Mouse (Mus musculus): ENCODE measurements around the gene Stx1a. TPM values are rescaled to one million over a fixed set of nuclear protein-coding genes. Genes with fewer than 3 reads are reported as not detected.

Gene Stx1a
- polyA plus RNA-seq (2017; shearing (Covaris generic)) = 4.2 TPM

DNA sequence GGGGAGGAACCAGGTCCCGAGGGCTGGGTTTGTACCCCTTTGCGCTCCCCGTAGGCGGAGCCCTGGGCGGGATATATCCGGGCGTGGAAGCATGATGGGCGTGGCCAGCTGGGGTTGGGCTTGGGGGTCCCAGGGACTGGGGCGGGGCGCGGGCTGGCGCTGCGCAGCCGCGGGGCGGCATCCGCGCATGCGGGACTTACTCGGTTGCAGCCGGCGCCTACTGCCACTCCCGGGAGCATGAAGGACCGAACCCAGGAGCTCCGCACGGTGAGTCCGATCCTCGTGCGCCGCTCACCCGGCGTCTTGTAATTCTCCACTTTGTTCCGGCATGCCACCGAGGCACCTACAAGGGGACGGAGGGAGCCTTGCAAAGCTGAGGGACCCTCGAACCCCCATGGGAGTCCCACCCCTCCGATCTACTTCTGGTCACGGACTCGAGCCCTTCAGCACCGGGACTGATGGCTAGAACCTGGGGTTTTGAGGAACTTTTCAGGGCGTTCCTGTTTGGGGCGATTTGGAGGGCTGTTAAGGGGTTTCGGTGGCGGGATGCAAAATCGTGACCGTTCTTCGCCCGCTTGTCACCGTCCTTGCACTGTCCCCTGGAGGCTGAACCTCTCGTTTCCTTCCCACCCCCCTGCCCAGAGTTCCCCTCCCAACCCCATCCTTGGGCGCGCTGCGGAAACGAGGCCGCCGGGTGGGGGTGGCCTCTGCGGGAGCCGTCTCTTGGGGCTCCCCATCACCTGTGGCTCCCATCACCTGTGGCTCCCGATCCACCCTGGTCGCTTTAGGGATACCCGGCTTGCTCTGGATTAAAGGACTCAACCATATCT is at the start of gene Stx1a:
Stx1a (plus strand) TSS at position 139 of the 830 bp plus-strand sequence.

DNA sequence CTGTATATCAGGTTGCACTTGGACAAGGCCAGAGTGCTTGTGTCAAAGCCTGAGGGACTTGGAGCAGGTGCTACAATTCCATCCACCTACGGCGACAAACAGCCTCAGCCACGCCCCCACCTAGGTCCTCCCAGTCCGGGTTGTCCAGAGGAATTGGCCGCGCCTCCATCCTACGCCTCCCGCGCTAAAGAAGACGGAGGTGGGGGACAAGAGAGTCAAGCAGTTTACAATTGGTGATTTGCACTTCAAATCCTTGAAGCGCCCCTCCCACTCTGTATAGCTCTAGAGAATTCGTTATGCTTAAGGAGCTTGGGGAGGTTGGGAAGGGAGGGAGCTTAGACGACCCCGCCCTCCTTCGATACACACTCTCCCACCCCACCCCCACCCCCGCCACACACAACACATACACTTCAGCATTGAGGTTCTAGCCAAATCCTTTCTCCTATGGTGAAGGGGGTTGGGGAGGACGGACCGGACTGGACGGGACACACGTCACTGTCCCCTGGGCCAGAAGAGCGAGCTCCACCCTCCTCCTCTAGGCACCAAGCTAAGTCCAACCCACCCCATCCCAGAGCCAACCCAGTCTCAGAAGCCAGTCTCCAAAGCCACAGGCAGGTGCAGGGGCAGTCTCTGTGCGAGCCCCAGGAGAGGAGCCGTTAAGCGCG is 37.5 kb upstream of the Stx1a start, which contains the start of gene Cldn3:
Cldn3 (plus strand) TSS at position 582 of the 665 bp plus-strand sequence.

DNA sequence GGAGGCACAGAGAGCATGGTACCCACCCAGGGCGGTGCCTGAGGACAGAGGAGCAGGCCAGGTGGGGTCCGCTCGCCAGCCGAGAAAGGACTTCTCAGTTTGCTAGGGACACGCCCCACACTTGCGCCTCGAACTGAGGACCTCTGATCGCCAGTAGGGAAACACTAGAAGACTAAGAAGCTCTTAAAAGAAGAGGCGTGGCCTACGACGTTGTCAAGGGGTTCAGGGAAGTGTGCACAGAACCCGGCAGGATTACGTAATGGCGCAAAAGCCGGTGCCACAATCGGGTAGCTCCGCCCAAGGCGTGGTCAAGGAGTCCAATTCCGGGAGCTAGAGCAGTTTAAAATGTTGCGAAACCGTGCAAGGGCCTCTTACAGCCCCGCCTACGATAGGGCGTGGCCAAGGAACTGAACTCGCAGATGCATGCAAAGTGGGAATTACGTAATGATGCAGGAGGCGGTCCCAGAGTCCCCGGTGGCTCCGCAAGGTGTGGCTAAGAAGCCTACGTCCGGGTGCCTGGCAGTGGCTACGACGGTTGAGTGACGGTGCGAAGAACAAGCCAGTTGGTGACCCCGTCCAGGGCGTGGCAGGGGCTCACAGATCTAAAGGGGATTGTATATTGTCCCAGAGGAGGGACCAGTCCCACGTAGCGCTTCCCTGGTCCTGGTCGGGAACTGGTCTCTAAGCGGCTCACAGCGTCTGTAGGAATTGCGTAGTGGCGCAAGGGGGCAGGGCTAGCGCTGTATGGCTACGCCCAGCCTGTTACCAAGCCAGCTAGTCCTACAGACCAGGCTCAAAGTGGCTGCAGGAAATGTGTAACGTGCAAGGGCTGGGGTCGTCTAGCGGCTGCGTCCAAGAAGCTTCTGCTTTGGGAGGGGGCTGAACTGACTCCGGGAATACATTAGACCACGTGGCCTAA is 14.4 kb upstream of the Stx1a start, which contains the start of gene Abhd11:
Abhd11 (plus strand) TSS at position 482 of the 919 bp plus-strand sequence.

DNA sequence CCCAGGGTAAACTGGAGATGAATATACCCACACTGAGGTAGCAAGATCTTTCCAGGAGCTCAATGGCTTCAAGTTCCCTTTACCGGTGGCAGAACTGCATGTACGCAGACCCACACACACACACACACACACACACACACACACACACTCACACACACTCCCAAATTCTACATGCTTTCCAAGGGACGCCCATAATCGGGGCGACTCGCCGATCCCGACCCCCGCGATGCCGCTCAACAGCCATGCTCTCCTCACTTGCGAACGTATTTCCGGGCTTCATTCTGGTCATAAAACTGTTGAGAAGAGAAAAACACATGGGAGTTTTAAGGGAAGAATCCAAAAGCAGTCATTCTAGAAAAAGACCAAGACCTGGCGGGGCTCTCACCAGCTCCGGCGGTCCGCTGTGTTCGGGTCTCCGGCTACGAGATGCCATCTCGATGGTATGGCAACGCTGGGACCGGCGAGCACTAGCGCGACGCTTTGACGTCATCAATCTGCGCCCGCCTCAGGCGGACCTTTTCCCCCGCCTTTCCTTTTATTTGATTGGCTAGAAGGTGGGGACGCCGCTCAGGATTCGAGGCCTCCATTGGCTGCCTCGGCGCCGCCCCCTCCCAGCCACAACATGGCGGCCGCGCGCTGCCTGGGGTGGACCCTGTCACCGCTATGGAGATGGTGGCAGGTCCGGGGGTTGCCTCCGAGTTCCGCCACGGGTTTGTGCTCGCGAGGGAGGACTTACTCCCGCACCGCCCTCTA is 40.5 kb downstream of the Stx1a start, which contains the start of gene Dnajc30:
Dnajc30 (plus strand) TSS at position 574 of the 753 bp plus-strand sequence.

DNA sequence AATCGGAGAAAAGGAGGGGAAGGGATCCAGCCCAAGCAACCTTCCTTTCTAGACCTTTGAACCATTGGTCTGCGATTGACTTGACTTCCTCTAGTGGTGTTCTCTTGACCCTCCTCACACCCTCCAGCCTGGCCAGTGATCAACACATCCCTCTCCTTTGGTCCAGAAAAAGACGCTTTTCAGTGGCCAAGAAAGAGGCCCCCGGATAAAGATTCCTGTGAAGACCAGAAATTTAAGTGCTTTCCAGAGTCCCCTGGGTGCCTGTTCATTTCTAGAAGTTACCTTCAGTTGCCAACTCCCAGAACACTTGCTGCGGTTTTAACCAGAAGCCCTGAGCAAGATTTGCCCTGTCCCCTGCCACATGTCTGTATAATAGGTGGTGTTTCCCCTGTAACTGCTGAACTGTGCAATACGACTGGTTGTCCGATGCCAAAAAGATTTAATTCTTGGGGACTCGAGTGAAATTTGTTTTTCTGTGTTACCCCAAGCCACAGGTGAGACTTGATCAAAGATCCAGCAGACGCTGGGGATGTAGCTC is 41.7 kb downstream of the Stx1a start, which contains the start of gene Bud23:
Bud23 (minus strand) TSS at position 51 of the 538 bp plus-strand sequence.

DNA sequence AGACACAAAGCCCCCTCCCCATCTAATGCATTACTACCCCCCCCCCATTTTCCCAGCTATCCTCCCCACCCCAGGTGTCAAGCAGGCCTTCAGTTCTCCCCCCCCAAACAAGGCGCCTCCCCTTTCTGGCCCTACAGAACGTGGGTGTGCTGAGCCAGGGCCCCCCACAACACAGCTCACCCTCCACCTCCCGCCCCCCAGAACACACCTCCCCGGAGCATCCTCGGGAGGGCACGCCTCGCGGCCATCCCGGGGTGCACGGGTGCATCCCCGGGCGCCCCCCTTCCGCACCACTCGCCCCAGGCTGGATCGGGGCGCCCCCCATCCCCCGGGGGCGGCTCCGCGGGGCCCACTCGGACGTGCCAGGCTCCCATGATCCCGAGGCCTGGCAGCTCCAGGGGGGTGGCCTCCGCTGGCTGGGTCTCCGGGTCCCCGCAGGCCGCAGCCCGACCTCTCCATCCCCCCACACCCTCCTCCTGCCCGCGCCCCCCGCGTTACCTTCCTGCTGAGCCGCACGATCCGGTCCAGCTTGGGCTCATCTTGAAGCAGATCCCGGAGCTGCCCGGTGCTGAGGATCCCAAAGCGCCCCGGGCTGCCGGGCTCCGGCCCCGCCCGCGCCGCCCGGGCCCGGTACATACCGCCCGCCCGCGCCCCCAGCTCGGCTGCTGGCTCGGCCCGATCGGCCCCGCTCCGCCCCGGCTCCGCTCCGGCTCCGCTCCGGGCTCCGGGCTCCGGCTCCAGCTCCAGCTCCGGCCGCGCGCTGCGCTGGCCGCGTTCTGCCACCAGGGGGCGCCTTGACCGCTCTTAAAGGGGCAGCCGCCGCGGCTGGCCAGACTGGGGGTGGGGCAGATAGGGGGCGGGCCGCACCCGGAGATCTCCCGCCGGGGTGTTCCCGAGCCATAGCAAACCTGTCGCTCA is 54.5 kb downstream of the Stx1a start, which contains the start of gene Vps37d:
Vps37d (minus strand) TSS at position 703 of the 918 bp plus-strand sequence.

DNA sequence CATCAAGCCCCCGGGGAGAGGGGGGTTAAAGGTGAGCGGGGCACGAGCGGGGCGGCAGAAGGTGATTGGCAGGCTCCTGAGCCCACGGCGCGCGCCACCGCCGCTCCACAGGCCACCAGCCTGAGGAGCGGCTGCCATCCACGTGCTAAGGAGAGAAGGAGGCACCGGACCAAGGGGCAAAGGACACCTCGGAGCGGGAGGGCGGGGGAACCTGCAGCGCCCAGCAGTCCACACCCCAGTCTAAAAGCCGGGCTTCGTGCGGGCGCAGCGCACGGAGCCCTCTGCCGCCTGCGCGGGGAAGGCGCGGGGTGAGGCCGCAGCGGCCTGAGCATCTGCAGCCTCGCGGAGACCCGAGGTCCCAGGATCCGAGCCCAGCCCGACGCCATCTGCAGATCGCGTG is 66.4 kb downstream of the Stx1a start, which contains the start of gene Mlxipl:
Mlxipl (plus strand) TSS at position 238 of the 400 bp plus-strand sequence.

Other genes with a start within 250 kb of the Stx1a start
- gene Tmem270, start 116.7 kb upstream of the Stx1a start, polyA plus RNA-seq (2017; shearing (Covaris generic)) = not detected
- not detected for gene Cldn13, start 108.0 kb upstream of the Stx1a start, polyA plus RNA-seq (2017; shearing (Covaris generic))
- gene Mettl27, start 91.1 kb upstream of the Stx1a start, polyA plus RNA-seq (2017; shearing (Covaris generic)) = 4.1 TPM
- gene Cldn4, start 76.5 kb upstream of the Stx1a start, polyA plus RNA-seq (2017; shearing (Covaris generic)) = not detected
- not detected for gene Cldn3, start 37.3 kb upstream of the Stx1a start, polyA plus RNA-seq (2017; shearing (Covaris generic))
- 64.6 TPM for gene Abhd11, start 14.3 kb upstream of the Stx1a start, polyA plus RNA-seq (2017; shearing (Covaris generic))
- 9.6 TPM for gene Dnajc30, start 40.7 kb downstream of the Stx1a start, polyA plus RNA-seq (2017; shearing (Covaris generic))
- gene Bud23, start 41.5 kb downstream of the Stx1a start, polyA plus RNA-seq (2017; shearing (Covaris generic)) = 86.6 TPM
- not detected for gene Vps37d, start 54.8 kb downstream of the Stx1a start, polyA plus RNA-seq (2017; shearing (Covaris generic))
- not detected for gene Mlxipl, start 66.4 kb downstream of the Stx1a start, polyA plus RNA-seq (2017; shearing (Covaris generic))
- 19.3 TPM for gene Tbl2, start 126.2 kb downstream of the Stx1a start, polyA plus RNA-seq (2017; shearing (Covaris generic))
- gene Bcl7b, start 144.8 kb downstream of the Stx1a start, polyA plus RNA-seq (2017; shearing (Covaris generic)) = 121 TPM
- gene Baz1b, start 163.8 kb downstream of the Stx1a start, polyA plus RNA-seq (2017; shearing (Covaris generic)) = 44.1 TPM
- not detected for gene Fzd9, start 227.7 kb downstream of the Stx1a start, polyA plus RNA-seq (2017; shearing (Covaris generic))